Mouse (Mus musculus): ENCODE results near the gene Nsa2.

Nsa2 gene

GRCm38 (mm10) chr13:97087421-97087820 is 50.3 kb downstream of the Nsa2 start:
- in situ Hi-C loops (cut with MboI, MseI), result no loop called here

DNA sequence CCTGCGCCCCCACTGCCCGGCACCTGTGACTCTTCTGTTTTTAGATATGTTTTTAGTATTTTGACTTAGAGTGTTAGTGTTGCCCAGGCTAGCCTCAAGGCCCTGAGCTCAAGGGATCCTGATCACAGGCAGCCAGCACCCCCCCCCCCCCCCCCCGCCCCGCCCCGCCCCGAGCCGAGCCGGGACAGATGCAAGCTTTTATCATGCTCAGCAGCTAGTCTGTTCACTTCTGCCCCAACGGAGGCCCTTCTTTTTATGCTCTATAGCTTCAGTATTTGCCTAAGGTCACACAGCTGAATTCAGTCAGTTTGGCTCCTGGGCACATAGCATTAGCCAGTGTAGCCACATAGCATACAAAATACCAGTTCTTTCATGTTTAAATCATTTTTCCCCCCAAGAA is 51.4 kb downstream of the Nsa2 start:
- in situ Hi-C loops (cut with MboI, MseI), result no loop called here

GRCm38 (mm10) chr13:97082432-97082831 is 55.3 kb downstream of the Nsa2 start:
- in situ Hi-C loops (cut with MboI, MseI), result no loop called here

DNA sequence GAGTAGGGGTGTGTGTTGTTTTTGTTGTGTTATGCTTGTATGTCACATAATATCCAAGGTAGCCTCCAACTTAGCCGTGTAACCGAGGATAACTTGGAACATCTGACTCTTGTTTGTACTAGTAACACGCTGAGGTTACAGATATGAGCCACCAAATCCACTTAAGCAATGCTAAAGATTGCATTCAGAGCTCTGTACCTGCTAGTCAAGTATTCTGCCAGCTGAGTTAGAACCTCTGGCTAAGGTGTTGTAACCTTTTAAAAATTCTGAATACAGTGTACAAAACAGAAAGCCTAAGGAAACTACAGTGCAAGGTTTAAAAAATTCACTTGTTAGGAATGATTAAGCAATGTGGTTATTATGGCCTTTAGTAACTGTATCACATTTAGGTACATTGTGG is 57.1 kb downstream of the Nsa2 start:
- in situ Hi-C loops (cut with MboI, MseI), result no loop called here

- in situ Hi-C loops (cut with MboI, MseI), result no loop called here
Measured at GRCm38 (mm10) chr13:97080201-97080600, 57.5 kb downstream of the Nsa2 start.
